Mouse (Mus musculus) urinary bladder, postnatal 14 days (tissue): Measurements from ENCODE around the gene Rnf216.

Experiments
- DNase-seq: peaks from one replicate; pipeline ENCODE4 v3.0.0; 2021; ENCODE audit warnings: low spot score

The Rnf216 gene

DNA sequence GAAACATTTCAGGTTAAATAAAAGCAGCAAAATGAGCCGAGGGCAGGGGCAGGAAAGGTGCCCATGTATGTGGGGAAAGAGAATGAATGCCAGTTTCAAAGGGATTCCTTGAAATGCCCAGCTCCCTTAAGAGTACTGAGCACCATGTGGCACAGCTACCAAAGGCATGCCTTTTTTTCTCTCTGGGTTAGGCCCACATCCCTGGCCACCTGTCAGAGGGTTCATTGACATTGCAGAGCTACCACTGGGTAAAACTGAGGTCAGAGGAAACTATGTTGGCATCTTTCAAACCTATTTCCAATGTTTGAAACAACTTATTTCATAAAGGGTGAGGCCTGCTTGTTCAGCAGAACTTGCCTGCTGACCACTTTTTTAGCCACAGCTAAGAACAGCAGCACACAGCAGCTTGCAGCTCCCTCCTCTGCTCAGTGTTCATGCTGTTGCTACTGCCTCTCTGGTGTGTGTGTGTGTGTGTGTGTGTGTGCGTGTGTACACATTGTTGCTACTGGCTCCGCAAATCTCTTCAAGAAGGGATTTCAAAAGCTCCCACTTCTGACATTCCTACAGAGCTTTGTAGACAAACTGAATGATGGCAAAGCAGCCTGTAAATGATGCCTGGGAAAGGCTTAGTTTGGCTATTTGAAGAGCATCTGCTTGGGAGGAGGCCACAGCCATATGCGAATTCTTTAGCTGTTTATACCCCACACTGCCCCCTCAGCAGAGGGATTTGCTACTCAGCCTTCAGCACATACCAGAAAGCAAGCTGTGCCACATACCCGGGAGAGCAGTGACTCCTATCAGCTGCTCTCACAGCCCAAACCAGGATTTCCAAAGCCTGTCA, 59.4 kb downstream of the Rnf216 start:
- DNase-seq = no peak

DNA sequence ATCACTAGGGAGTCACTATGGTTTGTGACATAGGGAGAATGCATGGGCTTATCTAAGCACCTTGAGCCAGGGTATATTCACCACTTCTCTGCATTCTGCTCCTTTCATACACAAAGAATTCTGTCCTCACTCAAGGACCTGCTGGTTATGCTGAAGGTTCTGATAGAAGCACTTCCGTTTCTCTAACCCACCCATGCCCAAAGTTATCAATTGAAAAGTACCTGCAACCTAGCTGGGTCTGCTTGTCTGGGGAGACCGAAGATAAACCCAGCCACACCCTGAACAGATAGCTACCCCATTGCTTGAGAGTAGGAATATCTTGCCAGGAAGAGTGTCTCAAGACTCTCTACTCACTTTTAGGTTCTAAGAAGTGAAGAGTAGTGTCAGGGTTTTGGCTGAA, 60.1 kb downstream of the Rnf216 start:
- DNase-seq = no peak

DNA sequence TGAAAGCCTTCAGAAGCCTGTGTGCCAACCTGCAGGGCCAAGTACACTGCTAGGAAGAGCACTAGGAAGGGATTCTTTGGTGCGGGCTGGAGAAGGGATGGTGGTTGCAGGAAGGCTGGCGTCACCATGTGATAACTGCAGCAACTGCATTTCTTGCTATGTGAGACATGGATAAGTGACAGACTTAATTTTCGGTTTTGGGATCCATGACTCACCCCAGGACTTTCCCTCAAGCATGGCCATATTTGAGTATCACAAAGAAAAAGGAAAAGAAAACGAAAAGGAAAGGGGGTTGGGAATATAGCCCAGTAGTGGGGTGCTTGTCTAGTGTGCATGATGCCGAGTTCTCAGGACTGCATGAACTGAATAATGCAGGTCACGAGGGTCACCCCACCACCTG, 60.9 kb downstream of the Rnf216 start:
- no peak for DNase-seq

- DNase-seq = no peak
Observed at GRCm38 (mm10) chr5:143050273-143050672, 62.5 kb downstream of the Rnf216 start.

GRCm38 (mm10) chr5:143049746-143050145, 63.0 kb downstream of the Rnf216 start:
- no peak for DNase-seq

- DNase-seq = no peak
Observed at GRCm38 (mm10) chr5:143049013-143049385, 63.8 kb downstream of the Rnf216 start.

DNA sequence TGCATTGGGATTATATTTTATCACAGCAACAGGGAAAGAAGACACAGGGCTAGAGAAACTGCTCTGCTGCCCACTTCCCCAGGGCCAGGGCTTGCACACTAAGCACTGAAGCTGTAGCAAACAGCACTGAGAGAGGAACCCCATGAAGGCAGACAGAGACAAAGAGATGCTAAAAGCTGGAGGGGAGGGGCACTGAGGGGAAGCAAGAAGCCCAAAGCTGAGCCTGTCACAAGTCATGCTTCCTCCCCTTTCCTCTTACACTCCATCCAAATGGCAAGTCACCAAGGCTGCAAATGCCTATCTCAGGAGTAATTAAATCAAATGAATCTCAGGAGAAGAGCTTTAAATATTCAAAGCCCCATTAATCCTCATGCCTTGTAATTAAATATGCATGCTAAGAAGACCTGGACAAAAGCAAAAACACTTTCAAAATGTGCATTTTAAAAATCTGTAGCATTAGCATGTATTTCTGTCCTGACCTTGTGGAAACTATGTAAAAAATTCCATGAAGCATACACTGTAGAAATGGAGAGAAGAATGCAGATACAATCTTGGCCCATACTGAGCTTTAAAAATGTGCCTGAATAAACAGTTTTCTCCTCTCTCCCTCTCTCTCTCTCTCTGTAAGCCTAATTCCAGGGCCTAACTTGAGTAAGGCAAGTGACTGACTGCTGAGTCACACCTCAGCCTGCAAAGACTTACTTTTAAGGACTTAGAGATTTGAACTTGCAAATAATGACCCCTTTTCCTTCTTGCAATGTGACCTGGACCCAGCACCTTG, 64.4 kb downstream of the Rnf216 start:
- peak; percentile 27 for DNase-seq

DNA sequence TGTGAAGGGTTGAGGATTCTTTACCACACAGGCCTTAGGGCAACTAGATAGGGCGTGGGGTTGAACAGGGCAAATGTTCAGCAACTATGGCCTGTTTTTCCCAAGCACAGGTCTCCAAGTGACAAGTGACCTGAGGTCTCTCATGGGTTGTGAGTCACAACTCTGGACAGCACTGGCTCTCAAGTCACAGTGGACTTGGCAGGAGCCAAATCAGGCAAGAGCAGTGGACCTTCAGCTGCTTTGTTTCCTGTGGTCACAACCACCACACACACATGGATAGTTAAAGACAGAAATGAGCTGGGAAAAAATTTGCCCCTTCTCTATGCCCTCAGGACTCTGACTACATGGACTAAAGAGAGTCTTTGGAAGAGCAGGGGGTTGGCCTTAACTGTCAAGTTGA, 65.2 kb downstream of the Rnf216 start:
- DNase-seq = no peak

DNA sequence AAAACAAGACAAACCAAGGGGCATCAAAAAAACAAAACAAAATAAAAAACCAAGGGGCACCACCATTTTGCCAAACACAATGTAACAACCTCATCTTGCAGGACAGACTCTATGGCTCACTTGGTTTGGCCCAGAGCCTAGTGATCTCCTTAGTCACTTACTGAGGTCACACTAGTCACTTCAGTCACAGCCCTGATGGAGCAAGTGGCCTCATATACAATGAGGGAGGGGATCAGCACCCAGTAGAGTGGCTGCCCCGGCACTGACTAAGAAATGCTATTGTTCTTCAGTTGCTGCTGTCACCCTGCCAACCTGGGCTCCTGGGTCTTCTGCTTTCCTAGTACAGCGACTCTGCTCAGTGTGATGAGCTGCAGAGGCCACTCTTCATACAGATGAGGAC, 68.9 kb downstream of the Rnf216 start:
- DNase-seq = no peak

- no peak for DNase-seq
Observed at GRCm38 (mm10) chr5:143043285-143043684, 69.5 kb downstream of the Rnf216 start.

- no peak for DNase-seq
Observed at GRCm38 (mm10) chr5:143038794-143039193, 74.0 kb downstream of the Rnf216 start.

DNA sequence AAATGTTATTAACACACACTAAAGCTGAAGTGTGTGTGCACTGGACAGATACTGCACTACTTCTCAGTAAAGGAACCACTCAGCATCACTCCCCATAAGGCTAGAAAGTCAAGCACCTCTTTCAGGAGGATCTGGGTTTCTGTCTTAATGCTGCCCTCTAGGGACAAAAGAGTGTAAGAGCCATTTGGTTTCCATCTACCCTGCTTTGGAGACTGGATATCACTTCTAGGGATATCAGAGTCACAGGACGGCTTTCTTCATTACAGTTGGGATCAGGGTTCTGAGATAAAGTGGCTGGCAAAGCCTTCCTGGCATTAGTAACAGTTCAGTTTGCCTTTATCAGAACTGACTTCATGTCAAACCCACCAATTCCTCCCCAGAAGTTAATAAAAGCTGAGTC, 75.6 kb downstream of the Rnf216 start:
- no peak for DNase-seq

DNA sequence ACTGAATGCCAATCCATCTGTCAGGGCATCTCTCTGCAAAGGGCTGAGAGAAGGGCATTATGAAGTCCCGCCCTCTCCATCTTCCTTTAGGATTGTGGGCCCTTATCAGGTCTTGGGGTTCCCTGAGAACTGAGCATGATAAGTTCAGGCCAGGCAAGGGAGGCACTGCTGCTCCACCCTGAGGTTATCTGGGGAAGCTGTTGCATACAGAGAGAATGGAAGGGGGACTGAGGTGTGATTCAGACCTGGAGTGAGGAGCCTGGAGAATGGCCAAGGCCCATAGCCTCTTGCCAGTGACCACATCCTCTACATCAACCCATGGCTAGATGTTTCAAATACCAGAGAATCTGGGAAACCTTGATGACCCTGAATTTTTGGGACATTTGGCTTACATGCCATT, 76.7 kb downstream of the Rnf216 start:
- DNase-seq = no peak

- no peak for DNase-seq
Observed at GRCm38 (mm10) chr5:143035271-143035670, 77.5 kb downstream of the Rnf216 start.

DNA sequence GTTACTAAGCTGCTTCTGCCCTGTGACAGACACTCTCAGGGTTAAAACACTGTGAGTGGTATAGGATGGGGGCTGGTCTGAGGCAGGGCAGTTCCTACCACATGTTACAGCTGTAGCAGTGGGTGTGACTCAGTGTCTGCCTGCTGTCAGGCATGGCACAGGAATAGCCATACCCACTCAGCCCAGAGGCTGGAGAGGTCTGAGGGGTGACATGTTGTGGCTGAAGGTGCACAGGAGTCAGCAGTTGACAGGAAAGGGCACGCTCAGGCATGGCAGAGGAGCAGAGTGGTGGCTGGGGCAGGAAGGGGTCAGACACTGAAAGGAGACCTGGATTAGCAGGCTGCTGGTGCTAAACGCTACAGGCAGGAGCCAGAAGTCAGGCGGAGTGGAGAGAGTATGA, 78.7 kb downstream of the Rnf216 start:
- DNase-seq = no peak

DNA sequence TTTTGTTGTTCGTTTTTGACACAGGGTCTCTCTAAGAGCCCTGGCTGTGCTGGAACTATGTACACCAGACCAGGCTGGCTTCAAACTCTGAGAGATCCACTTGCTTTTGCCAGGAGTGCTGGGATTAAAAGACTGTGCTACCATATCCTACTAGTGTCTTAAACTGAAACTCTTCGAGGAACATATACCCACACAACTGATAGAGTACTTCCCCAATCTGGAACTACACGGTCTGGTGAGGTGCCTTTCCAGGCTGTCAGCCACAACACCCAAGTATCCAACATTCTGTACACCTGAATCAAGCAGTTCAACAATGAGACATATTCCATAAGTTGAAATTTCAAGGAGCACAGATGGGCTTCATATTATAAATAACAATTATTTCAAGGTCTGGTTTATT, 79.5 kb downstream of the Rnf216 start:
- no peak for DNase-seq

- no peak for DNase-seq
Observed at GRCm38 (mm10) chr5:143032639-143033146, 80.1 kb downstream of the Rnf216 start.

DNA sequence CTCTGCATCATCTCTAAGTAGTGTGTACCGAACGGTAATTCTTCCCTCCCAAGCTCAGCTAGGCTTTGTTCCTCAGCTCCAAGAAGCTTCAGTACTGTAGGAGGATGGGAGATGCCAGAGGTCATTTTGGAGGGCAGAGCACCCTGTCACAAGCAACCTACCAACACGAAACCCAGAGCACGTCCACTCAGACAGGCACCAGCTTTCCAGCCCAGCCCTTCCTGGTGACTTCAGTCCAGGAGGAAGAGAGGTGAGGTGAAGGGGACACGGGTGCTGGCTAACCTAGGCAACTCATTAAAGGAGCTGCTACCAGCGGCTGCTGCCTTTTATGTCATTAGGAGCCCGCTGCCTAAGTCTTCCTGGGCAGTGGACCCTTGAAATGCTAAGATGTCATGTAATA, 81.1 kb downstream of the Rnf216 start:
- no peak for DNase-seq

GRCm38 (mm10) chr5:143031193-143031592, 81.6 kb downstream of the Rnf216 start:
- no peak for DNase-seq

DNA sequence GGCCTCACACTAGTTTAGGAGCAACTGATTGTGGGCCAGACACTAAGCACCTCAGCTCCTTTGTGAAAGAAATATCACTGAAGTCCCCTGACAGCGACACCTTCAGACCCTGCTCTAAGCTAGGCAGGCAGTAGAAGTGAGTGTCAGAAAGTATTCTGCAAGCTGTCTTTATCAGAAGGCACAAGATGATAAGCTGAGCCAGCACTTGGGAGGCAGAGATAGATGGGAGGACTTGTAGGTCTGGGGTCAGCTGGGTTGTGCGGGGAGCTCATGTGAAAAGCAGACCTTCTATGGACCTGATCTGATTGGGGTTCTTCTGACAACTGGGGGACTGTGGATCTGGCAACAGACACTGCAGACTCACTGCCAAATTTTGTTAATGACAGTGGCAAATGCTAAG, 88.9 kb downstream of the Rnf216 start:
- no peak for DNase-seq

DNA sequence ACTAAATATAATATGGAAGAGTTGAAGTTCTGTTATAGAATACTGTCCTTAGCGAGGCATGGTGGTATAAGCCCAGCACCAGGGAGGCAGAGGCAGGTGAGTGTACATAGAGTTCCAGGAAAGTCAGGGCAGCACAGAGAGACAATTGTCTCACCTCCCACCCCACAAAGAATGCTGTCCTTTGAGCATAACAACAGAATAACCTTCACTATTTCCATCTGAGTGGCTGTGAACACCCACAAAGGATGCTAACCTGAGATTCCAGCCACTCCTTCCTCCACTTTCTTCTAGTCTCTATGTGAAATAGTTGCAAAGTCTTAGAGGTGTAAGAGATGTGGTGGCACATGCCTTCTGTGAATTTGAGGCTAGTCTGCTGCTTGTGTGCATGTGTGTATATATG, 89.8 kb downstream of the Rnf216 start:
- DNase-seq = no peak

GRCm38 (mm10) chr5:143017401-143017800, 95.4 kb downstream of the Rnf216 start:
- DNase-seq = no peak

GRCm38 (mm10) chr5:143009383-143009782, 103.4 kb downstream of the Rnf216 start:
- DNase-seq = no peak
